9 mouse cellular contexts compared by ENCODE assay signal in genomic region chr14:49392482-49392881, GRCm38 (mm10).
DNase-seq lines count a peak whose midpoint lies in the region; ATAC-seq and TF ChIP-seq lines count a peak whose summit lies in the region.
"Had no signal": no experiment of that assay in that cellular context is flagged by ENCODE, and none has a peak within 500 bp of the region (broad histone marks: within the 10 kb centered on the region; RNA-seq: fewer than 3 reads in every experiment).

No protein-coding gene starts in this region.

- no peak for ATAC-seq in embryonic facial prominence, embryonic 11.5 days (replicated peaks; ENCODE audit: insufficient number of reproducible peaks, low FRiP score, low TSS enrichment, low read depth)
- no peak for ATAC-seq in kidney, embryonic 14.5 days (ENCODE audit: low FRiP score, low TSS enrichment)
- no peak for ATAC-seq in lung, postnatal 0 days

- no peaks in the 10 kb centered on the region for H3K9me3 ChIP-seq in embryonic facial prominence, embryonic 11.5 days (replicated peaks; ENCODE audit: control insufficient read depth, low read length)
- no peaks in the 10 kb centered on the region for H3K9me3 ChIP-seq in embryonic facial prominence, embryonic 10.5 days
- no peaks in the 10 kb centered on the region for H3K9me3 ChIP-seq in kidney, embryonic 14.5 days (ENCODE audit: control insufficient read depth, low read length)
- no peaks in the 10 kb centered on the region for H3K9me3 ChIP-seq in lung, postnatal 0 days (ENCODE audit: low read length)

- no peaks in the 10 kb centered on the region for H3K27me3 ChIP-seq in embryonic facial prominence, embryonic 11.5 days (ENCODE audit: control insufficient read depth, insufficient read depth, low read length)
- H3K27me3 ChIP-seq in embryonic facial prominence, embryonic 10.5 days (replicated peaks; ENCODE audit: low read depth, poor library complexity, severe bottlenecking), result no peaks in the 10 kb centered on the region
- H3K27me3 ChIP-seq in kidney, adult 2 months (replicated peaks; ENCODE audit: control insufficient read depth, insufficient read depth, low read length), result no peaks in the 10 kb centered on the region
- no peaks in the 10 kb centered on the region for H3K27me3 ChIP-seq in kidney, embryonic 14.5 days (ENCODE audit: control insufficient read depth, insufficient read depth, low read length)
- H3K27me3 ChIP-seq in lung, postnatal 0 days (replicated peaks; ENCODE audit: insufficient read depth, low read length), result no peaks in the 10 kb centered on the region

- H3K36me3 ChIP-seq in embryonic facial prominence, embryonic 11.5 days (replicated peaks; ENCODE audit: control insufficient read depth, insufficient read depth, low read depth, low read length), result no peaks in the 10 kb centered on the region
- no peaks in the 10 kb centered on the region for H3K36me3 ChIP-seq in embryonic facial prominence, embryonic 10.5 days (replicated peaks)
- no peaks in the 10 kb centered on the region for H3K36me3 ChIP-seq in kidney, adult 2 months (ENCODE audit: control insufficient read depth, insufficient read depth, low read length)
- no peaks in the 10 kb centered on the region for H3K36me3 ChIP-seq in kidney, embryonic 14.5 days (ENCODE audit: control insufficient read depth, insufficient read depth, low read length)
- no peaks in the 10 kb centered on the region for H3K36me3 ChIP-seq in lung, postnatal 0 days (ENCODE audit: insufficient read depth, low read length)

- no peak overlapping the region for H3K9ac ChIP-seq in embryonic facial prominence, embryonic 11.5 days (replicated peaks; ENCODE audit: low read length)
- no peak overlapping the region for H3K9ac ChIP-seq in kidney, embryonic 14.5 days (ENCODE audit: low read depth, low read length)
- H3K9ac ChIP-seq in lung, postnatal 0 days (replicated peaks; ENCODE audit: low read depth), result no peak overlapping the region

- peak; percentile 6 for DNase-seq in embryonic facial prominence, embryonic 11.5 days (ENCODE audit: low spot score)
- no peak for DNase-seq in embryonic facial prominence, embryonic 10.5 days (ENCODE audit: low spot score)
- no peak for DNase-seq in kidney, adult 2 months
- DNase-seq in lung, postnatal 0 days (ENCODE audit: low spot score), result peak; percentile 10
- no peak for DNase-seq in lung, postnatal 10 days
- peak; percentile 1 for DNase-seq in embryo, embryonic 9.5 days (ENCODE audit: extremely low spot score)
- no peak for DNase-seq in spleen, postnatal 10 days (ENCODE audit: low spot score in 2 of 2)
- DNase-seq: adrenal gland, adult 2 months had no signal

- TF ChIP-seq CTCF in kidney, adult 2 months (conservative IDR thresholded peaks at IDR 0.05; ENCODE audit: insufficient read depth, insufficient read length, low read depth, low read length), result peak; percentile 46
- TF ChIP-seq CTCF in lung, postnatal 0 days (IDR thresholded peaks at IDR 0.05), result peak; percentile 61

- no peak overlapping the region for H3K4me3 ChIP-seq in embryonic facial prominence, embryonic 11.5 days (ENCODE audit: low read depth, low read length)
- H3K4me3 ChIP-seq in embryonic facial prominence, embryonic 10.5 days, result no peak overlapping the region
- no peak overlapping the region for H3K4me3 ChIP-seq in kidney, adult 2 months (ENCODE audit: insufficient read depth, low read depth, low read length)
- H3K4me3 ChIP-seq in kidney, embryonic 14.5 days (ENCODE audit: low read length), result no peak overlapping the region
- H3K4me3 ChIP-seq in lung, postnatal 0 days (ENCODE audit: low read depth, low read length), result no peak overlapping the region

- no peaks in the 10 kb centered on the region for H3K4me1 ChIP-seq in embryonic facial prominence, embryonic 11.5 days (ENCODE audit: control insufficient read depth, insufficient read depth, low read length)
- no peaks in the 10 kb centered on the region for H3K4me1 ChIP-seq in embryonic facial prominence, embryonic 10.5 days
- H3K4me1 ChIP-seq in kidney, adult 2 months (ENCODE audit: control insufficient read depth, insufficient read depth, low read length), result no peaks in the 10 kb centered on the region
- no peaks in the 10 kb centered on the region for H3K4me1 ChIP-seq in kidney, embryonic 14.5 days (ENCODE audit: control insufficient read depth, insufficient read depth, low read length)
- H3K4me1 ChIP-seq in lung, postnatal 0 days (ENCODE audit: insufficient read depth, low read depth, low read length), result no peaks in the 10 kb centered on the region

- WGBS in embryonic facial prominence, embryonic 11.5 days, result 33% methylated on average over 1 of the region's 1 CpGs
- WGBS in embryonic facial prominence, embryonic 10.5 days, result 43% methylated on average over 1 of the region's 1 CpGs
- WGBS in kidney, adult 2 months, result 38% methylated on average over 1 of the region's 1 CpGs
- WGBS in kidney, embryonic 14.5 days, result 31% methylated on average over 1 of the region's 1 CpGs
- 43% methylated on average over 1 of the region's 1 CpGs for WGBS in lung, postnatal 0 days

- TF ChIP-seq POLR2A in kidney, adult 2 months (IDR thresholded peaks at IDR 0.05; ENCODE audit: low read depth, low read length), result no peak

- TF ChIP-seq EP300 in lung, postnatal 0 days (IDR thresholded peaks at IDR 0.05), result no peak

- H3K27ac ChIP-seq in embryonic facial prominence, embryonic 11.5 days (replicated peaks; ENCODE audit: low read depth, low read length), result no peak overlapping the region
- H3K27ac ChIP-seq in embryonic facial prominence, embryonic 10.5 days (replicated peaks), result no peak overlapping the region
- H3K27ac ChIP-seq in kidney, adult 2 months (ENCODE audit: insufficient read depth, low read depth, low read length), result no peak overlapping the region
- no peak overlapping the region for H3K27ac ChIP-seq in kidney, embryonic 14.5 days (ENCODE audit: low read depth, low read length)
- no peak overlapping the region for H3K27ac ChIP-seq in lung, postnatal 0 days (ENCODE audit: low read length)

- no peak overlapping the region for H3K4me2 ChIP-seq in embryonic facial prominence, embryonic 11.5 days (ENCODE audit: low read depth, low read length)
- no peak overlapping the region for H3K4me2 ChIP-seq in kidney, embryonic 14.5 days (replicated peaks; ENCODE audit: low read depth, low read length)
- no peak overlapping the region for H3K4me2 ChIP-seq in lung, postnatal 0 days (replicated peaks; ENCODE audit: low read depth, low read length)

Comparison
In these comparisons a context has a peak if more than half of its experiments do, and no peak if none do; other contexts are left out.
1. DNase-seq: peak in embryonic facial prominence, embryonic 11.5 days (single experiment), lung, postnatal 0 days (single experiment) and embryo, embryonic 9.5 days (single experiment); none in embryonic facial prominence, embryonic 10.5 days (single experiment), kidney, adult 2 months (single experiment), lung, postnatal 10 days (single experiment) and spleen, postnatal 10 days (0 of 2).